Mouse (Mus musculus) thymus, postnatal 25 days (tissue): ENCODE results near the gene Smc3.
A peak's percentile ranks its signal among the peaks of the same experiment; 100 is the strongest.

Experiments used
- DNase-seq: peaks from one replicate; pipeline ENCODE4 v3.0.0; 2022

The Smc3 gene

DNA sequence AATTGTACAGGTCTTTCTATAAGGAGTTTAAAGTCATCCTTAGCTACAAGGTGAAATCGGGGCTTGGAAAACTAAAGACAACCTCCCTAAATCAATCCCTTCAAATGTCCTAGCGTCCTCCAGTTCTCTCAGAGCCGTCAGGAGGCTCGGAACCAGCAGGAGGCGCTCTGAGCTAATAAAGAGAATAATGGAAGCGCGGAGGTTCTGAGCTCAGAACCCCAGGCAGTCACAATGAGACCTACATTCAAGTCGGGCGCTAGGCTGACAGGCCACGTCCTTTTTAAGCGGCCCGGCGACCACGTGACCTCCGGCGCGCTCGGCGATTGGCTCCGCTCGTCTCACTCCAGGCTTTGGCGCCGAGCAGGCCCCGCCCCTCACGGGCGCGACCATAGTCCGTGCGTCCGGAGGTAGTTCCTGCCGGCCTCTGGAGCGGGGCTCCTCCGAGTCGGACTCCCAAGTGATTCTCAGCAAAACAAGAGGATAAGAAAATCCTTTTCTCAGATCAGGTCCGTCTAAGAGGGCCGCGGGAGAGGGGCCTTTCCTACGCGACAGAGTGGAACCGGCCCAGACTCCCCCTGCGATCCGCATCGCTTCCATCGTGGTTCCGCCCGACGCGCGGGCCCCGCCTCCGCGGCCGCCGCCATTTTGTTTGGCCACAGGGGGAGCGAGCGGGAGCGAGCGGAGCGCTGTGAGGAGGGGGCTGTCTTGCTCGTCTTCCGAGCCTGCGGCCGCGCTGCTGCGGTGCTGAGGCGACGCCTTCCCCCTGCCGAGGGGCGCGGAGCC is at the start of gene Smc3:
Smc3 (plus strand) TSS at position 642 of the 783 bp plus-strand sequence.
- DNase-seq = peak; percentile 99

DNA sequence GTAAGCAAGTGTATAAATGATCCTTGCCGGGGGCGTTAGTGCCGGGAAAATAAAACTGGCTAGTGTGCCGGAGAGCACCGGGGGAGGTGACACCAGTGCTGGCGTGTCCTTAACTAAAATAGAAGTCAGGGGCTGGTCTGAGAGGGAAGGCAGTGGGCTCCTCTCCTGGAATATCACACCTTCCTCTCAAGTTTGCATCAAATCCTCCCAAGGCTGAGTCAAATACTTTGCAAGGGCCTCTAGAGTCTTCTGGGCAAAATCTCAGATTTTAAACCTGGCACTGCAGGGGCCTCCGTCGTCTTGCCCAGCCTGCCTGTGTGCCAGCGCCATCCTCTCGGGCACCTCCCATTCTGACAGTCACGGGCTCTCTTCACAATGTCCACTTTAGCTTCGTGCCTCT is 49.2 kb upstream of the Smc3 start:
- DNase-seq = no peak

DNA sequence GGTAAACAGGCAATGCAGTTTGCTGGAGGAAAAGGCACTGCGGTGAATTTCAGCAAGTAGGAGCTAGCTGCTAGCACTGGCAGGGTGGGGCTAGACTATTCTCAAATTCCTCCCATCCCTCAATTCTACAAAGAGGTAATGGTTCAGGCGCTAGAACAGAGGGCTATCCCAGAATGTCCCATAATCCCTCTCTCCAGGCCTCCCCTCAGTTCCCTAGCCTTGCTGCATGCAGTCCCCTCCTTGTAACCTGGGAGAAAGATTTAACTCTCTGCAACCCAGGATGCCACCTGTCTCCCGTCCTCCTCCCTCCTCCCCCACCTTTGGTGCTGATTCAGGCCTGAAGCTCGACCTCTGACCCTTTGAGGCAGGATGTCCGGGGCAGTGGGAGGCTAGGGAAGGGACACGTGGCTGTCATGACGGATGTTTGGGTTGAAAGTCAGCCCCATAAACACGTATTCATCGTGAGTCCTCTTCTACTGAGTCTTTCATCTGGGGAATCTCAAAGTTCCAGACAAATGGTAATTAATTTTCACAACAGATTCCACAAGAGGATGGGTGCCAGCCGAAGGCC is 47.9 kb upstream of the Smc3 start:
- DNase-seq = no peak

DNA sequence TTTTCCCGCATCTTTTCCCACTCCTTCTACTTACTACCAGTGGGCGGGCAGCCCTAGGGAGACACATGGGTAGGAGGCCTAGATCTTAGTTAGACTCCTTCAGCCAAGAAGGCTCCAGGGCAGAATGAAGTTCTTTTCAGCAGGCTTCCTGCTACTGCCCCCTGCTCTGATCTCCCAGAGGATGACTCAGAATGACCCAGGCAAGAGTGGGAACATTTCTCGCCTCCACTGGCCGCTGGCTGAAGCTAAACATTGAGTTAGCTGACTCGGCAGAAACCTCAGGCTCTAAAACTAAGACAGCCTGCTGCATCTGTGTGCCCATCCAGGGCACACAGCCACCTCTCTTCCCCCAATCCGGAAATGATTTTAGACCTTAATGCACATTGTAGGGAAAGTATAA is 47.4 kb upstream of the Smc3 start:
- no peak for DNase-seq

DNA sequence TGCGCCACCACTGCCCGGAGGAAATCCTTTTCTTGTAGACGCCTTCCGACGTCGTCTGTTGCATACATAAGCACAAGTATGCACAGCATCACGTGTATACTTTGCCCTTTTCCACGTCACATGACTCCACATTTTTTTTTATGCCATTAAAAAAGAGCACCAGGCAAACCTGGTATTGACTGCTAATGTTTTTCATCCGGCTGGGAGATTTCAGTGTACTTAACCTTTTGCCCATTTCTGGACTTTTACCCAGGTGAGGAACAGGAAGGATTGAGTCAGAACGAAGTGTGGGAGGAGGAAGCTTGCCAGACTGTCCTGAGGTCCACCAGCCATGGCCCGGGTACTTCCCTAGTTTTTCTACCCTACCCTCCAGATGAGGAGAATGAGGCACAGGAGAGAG is 45.8 kb upstream of the Smc3 start:
- DNase-seq = no peak

DNA sequence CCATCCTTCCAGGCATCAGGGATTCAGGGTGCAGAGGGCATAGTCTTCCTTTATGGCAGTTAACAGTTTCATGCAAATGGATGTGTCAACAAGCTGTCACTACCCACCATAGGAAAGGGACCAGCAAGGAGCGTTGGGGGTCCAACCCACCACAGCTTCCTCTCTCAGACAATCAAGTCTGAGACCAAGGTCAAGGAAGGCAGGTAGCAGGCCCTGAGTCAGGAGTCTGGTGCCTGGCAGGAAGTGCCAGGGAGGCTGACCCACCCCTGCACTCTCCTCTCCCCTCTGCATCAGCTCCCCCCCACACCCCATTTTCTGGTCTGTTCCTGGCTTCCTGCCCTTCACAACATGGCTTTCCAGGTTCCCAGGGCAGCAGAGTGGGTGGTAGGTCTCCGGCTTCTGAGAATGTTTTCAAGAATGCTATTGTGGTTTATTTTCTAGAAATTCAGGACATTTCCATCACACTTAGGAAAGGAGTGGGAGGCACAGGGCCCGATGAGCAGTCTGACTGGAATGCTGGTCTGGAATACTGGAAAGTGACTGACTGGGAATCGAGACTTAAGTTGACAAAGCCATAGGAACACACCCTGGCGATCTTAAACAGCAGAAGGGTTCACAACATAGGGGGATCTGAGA is 45.1 kb upstream of the Smc3 start:
- DNase-seq = no peak

DNA sequence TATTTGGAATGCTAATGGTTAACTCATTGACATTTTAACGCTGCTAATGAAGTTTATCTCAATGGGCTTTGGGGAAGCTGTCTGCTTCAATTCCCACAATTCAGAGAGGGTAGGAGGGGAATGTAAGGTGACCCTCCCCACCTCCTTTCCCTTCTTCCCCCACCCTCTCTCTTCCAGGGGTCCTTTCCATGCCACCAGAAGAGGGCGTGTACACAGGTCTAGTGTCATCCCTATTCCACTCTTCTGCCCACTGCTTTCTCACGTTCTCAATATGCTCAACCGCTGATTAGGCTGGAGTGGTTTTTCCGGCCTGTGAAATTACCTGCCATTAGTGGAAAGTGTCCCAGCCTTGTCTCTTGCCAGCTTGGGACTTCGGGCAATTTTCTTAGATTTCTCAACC is 43.4 kb upstream of the Smc3 start:
- DNase-seq = no peak

DNA sequence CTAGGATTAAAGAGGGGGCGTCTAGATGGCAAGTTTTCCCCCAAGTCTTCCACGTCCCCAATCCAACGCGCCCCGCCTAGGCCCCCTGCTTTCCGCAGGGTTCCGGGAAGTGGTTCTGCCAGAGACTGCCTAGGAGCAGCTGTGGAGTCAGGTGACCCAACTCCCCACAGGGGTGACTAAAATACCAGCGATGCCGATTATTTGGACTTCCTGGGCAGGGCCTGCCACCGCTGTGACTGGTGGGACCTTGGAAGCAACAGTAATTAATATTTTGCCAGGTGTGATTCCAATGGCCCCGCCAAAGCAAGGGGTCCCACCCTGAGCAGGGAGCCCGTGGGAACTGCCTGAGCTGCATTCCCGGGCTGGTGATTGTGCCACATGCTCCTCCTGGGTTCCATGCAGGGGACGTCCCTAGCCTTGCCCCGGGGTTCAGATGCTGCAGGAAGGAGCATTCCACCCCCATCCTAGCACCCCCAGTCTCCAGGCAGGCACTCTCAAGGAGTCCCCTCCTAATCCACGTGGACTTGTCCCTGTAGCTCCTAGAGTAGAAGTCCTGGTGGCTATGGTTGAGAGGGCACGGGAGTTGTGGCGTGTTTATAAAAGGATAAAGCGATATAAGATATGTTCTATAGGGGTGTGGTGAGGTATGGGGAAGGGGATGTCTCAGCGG is 42.8 kb upstream of the Smc3 start:
- peak; percentile 62 for DNase-seq

DNA sequence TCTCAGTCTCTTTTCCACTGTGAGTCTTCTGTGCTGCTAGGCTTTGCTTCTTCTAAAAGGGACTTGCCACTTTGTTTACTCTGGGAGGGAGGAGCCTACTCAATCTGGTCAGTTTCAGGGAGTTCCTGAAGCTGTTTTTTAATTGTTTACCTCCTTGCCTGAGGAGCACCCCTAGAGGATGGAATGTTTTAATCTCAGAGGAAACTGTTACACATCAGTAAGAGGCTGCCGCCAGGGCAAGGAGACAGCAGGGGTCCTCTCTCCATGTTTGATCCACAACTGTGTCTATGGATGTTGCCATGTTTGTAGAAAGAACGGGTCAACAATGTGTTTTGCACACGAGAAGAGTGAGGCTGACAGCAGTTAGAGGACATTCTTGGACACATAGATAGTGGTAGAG is 39.8 kb upstream of the Smc3 start:
- DNase-seq = no peak

DNA sequence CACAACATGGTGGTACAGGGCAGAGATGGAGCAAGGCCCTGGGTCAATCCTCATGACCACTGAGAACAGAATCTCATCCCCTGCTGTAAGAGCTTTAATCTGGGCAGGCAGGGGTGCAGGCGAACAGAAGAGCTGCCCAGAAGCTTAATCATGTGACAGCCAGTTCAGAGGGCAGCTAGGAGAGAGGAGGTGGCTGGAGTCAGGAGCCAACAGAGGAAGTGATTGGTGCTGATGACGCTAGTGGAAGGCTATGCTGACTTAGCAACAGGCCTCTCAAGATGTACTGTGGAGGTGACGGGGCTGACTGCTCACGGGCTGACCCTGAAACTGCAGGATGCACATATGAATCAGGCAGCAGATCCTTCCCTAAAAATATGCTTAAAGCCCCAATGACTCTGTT is 36.0 kb upstream of the Smc3 start:
- no peak for DNase-seq

DNA sequence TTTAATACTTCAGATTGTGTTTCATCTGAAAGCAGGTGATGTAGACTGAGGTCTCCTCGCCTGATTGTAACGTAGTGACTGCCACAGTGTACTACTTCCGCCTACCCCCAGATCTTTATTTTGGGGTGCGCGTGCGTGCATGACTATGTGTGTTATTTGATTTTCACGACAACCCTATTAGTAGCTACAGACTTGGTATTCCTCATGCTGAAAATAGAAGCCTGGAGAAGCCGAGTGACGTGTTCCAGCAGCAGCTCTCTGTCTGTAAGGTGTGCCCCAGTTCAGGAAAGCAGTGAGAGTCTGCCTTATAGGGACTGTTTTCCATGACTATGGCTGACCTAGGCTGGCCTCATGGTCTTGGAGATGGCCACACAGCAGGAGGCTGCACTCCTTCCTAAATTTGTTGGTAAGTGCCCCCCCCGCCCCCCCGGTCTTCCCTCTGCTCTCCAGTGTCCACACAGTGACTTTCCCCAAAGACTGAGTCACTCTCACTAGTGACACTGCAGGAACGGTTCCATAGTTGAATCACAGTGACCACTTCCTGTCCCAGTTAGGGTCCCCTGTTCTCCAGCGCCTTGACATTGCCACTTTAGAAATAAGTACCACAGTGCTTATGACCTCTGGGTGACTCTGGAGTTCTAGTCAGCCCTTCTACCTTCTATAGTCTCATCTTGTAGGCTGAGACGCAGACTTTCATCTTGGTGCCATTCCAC is 34.5 kb upstream of the Smc3 start:
- DNase-seq = no peak

DNA sequence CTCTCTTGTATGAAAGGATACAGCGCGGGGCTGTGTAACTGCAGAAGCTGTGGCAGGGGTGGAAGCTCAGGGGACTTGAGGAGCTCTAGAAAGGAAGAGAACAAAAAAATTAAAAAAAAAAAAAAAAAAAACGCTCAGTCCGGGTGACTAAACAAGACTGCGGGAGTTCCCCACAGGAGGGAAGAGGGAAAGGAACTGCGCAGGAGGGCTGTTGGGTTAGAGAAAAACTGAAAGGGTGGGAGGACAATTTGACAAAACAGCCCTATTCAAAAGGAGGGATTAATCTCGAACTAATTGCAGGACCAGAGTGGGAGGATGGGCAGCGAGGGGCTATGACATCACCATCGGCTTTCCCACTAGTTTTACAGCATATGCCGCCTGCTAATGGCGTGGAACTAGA is 32.3 kb upstream of the Smc3 start:
- no peak for DNase-seq

DNA sequence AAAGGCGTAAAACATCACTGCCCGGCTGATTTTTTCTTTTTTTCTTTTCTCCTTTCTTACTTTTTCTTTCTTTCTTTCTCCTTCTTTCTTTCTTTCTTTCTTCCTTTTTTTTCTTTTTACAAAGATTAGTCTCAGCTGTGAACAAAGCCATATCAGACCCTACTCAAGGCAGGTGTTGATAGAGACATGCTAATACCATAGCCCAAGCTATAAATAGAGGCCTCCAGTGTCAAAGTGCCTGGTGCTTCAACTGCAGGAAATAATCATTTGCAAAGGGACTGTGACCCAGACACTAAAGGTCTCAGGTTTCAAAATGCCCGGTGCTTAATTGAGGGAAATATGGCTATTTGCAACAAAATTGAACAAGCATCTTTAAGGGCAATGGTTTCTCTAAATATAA is 31.6 kb upstream of the Smc3 start:
- DNase-seq = no peak

DNA sequence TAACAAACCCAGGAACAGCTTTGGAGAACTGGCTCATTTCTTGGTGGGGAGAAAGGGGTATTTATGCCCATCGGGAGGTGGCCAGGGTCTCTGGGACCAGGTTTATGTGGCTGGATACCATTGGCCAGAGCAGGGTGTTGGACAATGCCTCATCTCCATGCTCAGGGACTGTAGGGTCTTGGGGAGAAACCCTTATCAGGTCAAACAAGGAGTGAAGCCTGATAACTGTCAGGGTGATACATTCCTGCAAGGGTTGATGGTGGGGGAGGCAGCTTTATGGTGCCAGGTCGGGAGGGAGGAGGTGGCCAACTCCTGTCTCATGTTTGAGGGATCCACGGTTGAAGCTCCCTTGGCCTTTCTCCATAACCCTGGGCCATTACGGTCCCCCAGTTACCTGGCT is 29.1 kb upstream of the Smc3 start:
- no peak for DNase-seq

DNA sequence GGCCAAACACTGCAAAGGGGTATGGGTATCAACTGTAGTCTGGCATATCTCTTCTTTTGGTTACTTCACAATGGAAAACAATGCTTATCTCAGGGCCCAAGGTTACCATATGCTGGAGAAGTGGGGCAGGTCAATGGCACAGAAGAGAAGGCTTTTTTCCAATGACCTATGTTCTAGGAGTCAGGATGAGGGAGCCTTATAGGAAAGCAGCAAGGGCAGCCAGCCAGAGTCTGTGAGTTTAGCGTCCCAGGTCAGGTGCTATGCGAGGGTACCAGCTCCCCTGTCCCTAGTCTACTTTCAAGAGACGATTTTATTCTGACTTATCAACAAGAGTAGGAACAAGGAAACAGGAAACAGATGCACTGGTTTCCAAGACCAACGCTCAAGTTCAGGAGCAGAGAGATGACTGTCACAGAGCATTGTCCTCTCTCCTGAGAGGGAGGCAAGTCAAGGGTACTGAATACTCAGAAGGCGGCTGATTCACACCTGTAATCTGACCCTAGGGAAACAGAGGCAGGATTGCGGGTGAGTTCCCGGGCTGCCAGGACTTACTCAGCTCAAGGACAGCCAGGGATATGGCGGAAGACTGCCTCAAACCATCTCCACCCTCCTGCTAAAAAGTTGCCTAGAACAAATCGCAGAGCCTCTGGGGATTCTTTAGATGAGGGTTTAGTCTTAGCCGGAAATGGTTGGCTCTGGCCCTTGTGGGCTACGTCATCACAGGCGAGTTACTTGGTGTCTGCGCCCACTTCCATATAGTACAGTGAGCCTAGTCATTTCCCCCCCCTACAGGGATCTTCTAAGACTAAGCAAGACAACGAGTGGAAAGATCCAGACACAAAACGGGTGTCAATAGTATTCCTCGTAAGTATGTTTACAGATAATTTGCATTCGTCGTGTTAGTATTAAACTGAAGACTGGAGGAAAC is 28.4 kb upstream of the Smc3 start:
- DNase-seq = no peak

DNA sequence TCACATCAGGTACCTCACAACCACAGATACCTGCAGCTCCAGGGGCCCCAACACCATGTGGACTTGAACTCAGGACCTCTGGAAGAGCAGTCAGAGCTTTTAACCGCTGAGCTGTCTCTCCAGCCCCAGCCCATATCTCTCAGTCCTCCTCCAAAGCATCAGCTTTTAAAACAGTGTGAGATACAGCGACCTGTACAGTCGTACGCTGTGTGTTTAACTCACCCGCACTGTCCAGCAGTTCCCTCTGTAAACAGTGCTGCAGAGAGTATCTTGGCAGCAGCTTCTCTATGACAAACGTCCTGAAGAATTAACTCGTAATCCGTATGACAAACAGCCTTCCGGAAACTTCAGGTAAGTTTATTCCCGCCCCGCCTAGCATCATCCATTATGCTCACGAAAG is 27.6 kb upstream of the Smc3 start:
- DNase-seq = no peak

DNA sequence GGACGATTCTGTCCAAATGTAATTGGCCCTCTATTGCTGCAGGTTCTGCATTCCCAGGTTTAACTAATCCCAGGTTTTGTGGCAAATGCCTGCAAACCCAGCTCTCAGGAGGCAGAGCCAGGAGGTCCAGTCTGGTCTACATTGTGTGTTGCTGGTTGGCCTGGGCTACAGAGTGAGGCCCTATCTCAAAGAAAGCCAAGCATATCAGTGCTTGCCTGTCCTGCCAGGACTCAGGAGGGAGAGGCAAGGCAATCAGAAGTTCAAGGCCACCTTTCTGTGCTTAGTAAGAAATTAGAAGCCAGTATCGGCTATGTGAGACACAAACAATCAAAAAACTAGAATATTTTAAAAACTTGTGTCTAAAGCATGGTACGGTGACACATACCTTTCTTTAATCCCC is 27.0 kb upstream of the Smc3 start:
- DNase-seq = no peak

DNA sequence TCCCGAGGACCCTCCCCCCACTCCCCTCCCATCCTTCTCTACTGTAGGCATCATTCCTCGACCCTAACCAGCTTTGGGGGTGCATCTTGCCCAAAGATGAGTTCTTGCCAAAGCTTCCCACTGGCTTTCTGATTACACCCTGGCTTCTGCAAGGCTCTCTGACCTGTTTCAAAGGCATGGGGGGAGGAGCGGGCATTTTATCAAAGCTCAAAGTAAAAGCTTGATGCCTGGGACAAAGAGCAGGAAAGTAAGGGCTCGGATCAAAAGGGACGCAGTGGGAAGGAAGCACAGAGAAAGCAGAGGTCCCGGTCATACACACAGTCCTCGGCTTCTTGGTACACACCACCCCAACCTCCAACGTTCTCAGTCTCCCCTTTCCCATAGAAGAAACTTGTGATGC is 26.1 kb upstream of the Smc3 start:
- DNase-seq = no peak

DNA sequence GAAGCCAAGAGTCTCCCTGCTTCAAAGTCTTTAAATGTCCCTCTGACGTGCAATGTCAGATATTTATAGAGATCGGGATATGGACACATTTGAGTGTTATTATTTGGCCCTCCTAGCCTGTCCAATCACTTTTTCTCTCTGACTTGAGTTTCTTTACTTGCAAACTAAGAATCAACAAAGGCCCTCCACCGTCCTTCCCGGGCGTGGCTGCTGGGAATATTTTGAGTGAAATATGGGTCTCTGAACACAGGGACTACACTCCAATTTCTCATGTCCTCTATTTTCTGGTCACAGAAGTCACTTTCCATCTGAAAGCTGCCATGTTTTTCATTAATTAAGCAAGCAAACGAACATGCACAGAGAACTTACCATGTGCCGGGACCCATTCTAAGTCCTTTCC is 25.7 kb upstream of the Smc3 start:
- no peak for DNase-seq

DNA sequence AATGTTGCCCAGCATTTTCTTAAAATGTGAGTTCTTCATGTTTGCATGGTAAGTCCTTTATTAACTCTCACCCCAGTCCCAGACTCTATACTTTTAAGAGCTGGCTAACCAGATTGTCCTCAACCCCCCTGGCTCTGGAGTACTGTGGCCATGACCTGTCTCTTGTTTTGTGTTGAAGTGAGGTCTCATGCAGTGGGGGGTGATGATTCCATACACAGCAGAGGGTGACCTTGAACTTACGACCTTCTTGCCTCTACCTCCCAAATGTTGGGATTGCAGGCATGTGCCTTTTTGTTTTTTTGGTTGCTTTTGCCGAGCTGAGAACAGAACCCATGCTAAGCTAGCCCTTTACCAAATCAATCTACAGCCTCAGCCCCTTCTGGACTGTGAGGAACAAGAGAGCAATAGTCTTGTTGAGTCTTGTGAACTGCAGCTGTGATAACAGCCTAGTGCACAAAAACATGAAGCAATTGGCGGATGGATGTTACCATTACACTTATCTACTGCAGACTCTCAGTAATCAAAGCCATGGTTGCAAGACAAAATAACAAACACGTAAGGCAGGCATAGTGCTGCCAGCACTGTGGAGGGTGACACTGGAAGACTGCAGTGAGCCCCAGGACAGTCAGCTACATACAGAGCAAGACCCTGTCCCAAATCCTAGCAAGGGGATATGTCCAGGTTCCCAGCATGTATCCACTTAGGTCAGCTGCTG is 24.7 kb upstream of the Smc3 start:
- no peak for DNase-seq

DNA sequence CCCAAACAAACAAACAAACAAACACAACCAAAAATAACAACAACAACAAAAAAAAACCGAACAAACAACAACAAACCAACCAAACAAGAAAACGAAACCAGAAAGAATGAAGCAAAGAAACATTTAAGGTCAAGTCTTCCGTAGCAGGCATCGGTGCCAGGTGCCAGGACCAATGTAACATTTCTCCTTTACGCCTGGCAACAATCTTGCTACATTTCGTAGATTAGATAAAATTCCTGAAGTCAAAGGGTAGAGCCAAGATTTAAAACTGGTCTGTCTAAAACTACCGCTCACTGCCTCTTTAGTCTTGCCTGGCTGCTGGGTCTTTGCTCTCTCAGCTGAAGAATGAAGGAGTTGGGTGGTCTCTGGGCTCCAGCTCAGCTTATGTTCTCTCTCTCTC is 24.1 kb upstream of the Smc3 start:
- DNase-seq = no peak
